Mouse (Mus musculus) Muller cell, postnatal 12 days (primary cell): ENCODE data around the gene Dscam.
"Not testable (repeated sequence)": the region's sequence is repeated elsewhere in the genome, so short reads cannot be mapped to it uniquely, and the experiment has no call there.

Experiments used
- DNase-seq: peaks from one replicate; pipeline ENCODE4 v3.0.0-alpha.2; 2015; ENCODE audit errors: inconsistent ontology term

The Dscam gene

DNA sequence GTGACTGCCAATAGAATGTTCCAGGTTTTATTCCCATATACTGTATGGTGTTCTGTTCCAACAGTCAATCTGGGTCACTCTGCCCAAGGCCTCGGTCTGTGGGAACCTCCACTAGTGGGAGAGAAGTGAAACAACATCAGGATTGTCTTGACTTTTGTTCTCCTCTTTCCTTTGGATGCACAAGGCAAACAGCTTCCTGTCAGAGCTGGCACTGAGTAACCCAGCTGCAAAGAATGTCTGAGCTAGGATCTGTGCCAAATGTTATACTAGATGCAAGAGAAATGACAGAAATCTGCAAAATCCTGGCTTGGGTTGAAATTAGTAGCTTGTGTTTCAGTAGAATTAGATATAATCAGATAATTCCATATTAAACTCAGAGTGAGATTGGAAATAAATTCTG is 282.5 kb downstream of the Dscam start:
- peak; percentile 41 for DNase-seq

DNA sequence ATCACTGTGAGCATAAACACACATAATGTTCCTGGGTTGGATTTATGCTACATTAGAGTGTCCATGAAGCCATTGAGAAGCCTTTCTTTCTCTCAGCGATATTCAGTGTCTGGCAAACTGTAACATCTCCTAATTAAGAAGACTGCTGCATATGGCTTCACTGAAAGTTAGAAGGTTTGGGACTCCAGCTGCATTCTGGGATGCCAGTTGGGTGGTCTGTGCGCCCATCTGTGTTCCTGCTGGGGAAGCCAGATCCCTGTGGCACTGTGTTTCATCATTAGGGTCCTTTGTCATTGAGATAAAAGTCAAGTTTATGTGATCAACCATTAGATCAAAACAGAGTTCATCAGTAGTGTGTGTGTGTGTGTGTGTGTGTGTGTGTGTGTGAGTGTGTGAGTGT is 284.7 kb downstream of the Dscam start:
- no peak for DNase-seq

DNA sequence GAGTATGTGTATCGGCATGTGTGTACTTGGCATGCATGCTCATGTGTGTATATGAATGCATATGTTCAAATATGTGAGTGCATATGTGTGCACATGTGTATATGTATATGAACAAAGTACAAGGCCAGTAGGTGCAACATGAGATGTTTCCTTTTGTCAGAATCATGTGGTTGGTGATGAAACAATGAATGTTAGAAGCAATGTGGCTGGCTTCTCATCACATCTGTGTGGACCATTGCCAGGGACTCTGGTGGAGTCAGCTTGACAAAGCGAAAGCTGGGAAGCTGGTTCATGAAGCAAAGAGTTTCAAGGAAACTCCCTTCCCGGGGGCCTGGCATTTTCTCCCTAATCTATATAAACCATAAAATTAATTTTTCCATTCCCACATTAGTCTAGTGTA is 286.0 kb downstream of the Dscam start:
- DNase-seq, result not testable (repeated sequence)

DNA sequence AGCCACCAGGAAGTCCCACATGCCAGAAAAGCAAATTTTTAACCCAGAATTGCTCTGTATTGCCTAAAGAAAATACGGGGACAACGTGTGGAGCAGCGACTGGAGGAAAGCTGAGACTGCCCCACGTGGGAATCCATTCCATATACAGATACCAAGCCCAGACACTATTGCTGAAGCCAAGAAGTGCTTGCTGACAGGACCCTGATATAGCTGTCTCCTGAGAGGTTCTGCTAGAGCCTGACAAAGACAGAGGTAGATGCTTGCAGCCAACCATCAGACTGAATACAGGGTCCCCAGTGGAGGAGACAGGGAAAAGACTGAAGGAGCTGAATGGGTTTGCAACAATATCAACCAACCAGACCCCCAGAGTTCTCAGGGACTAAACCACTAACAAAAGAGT is 293.3 kb downstream of the Dscam start:
- no peak for DNase-seq

DNA sequence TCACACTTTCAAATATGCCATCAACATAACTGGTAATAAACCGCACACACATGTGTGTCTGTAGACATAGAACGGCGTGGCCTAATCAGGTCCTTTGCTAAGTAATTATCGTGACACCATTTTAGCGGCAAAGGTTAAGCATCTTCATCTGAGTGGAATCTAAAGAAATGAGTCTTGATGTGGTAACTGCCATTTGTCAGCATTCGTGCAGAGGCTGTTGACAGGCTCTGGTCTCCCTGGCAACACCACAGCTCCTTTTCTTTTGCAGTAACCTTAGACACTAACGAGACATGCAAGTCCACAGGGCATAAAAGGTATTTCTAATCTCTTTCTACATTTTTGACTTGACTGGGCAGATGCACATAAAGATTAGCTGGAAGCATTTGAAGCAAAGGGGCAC is 297.8 kb downstream of the Dscam start:
- DNase-seq, result no peak

DNA sequence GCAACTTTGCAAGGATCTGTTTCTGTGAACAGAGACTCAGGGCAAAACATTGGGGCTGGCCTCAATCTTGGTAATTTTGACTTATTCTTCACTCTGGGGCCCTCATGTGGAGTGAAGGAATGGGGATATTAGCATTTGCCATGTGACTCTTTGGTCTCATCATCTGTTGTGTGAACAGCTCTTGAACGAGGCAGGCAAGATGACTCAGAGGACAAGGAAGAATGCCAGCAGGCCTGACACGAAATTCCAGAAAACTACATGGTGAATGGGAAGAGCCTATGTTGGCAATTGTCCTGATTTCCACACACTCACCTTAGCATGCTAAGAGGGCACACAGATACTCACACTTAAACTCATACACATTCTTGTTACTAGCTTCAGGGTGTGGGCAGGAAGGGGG is 313.0 kb downstream of the Dscam start:
- DNase-seq, result peak; percentile 88

DNA sequence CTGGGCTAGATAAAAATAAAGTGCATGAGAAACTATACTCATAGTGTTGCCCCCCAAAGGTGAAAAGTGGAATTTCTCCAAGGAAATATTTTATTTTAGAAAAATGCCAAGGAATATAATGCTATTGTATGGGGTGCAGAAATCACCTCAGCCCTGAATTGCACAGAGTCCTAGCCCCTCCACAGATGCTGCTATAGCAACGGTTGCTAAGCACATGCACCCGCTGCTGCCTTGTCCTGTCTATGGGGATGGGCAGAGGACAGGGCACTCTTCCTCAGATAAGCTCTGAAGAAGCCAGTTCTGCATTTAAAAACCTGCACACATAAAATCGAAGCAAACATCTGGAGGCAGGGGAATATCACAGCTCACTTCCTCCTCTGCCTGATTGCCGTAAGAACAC is 315.5 kb downstream of the Dscam start:
- no peak for DNase-seq

DNA sequence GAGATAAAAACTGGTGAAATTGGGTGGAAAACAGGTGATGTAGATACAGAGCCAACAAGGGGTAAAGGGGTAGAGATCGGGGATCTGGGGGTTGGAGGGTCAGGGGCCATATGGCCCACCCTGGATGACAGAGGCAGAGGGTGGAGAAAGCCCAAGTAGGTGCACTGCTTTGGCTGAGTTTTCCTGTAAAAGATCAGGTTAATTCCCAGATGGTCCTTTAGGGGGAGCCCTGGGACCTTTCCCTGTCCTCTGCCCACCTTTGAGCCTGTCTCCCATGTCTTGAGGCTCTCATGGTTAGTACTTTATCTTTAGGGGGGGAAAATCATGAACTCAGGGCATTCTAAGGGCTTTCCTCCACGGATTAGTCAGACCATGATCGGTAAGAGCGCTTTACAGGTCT is 318.2 kb downstream of the Dscam start:
- DNase-seq, result peak; percentile 40

DNA sequence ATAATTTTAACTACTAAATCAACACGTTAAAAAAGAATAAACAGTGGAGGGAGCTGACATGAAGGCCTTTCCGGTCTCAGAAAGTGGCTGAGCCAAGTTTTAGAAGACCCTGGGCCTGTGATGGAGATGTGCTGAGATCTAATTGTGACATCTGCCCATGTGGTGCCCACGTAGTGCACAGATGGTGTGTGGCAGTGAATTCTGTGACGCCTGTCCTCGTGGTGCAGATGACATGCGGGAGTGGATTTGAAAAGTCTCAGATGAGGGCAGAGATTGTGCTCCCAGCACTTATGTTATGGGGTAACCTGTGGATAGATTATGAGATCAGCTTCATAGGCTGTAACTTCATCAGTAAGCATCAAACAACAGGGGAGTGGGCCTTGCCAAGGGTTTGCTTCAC is 321.6 kb downstream of the Dscam start:
- DNase-seq, result no peak

DNA sequence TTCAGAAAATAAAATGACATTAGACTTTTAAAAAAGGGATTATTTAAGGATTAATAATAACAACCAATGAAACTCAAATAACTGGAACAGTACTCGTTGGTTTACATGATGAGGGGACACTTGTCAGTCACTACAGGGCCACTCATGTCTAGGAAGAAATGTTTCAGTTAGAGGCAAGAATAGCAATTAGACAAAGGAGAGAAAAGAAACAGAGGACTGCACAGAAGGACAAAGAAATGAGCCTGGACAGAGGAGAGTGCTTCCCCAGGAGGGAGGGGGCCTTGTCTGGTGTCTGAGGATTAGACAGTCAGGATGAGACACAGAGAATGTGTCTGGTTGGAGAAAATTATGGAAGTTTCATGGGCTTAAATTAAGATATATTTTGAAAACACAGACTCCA is 324.0 kb downstream of the Dscam start:
- no peak for DNase-seq

DNA sequence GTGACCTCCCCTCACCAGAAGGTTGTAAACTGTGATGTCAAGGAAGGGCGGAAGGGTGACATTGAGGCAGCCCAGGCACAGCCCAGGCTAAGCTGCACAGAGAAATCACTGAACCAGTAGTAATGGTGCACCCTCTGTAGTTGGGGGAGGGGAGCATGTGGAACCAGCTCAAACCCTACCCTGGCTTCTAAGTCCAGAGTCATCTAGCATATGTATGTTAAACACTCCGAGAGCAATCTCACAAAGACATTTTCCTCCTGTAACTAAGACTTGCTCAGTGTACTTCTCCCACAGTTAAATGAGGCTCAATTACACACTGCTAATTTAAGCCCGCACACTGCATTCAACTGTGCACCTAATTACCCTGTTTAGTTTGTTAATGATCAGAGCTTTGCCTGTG is 324.4 kb downstream of the Dscam start:
- no peak for DNase-seq

DNA sequence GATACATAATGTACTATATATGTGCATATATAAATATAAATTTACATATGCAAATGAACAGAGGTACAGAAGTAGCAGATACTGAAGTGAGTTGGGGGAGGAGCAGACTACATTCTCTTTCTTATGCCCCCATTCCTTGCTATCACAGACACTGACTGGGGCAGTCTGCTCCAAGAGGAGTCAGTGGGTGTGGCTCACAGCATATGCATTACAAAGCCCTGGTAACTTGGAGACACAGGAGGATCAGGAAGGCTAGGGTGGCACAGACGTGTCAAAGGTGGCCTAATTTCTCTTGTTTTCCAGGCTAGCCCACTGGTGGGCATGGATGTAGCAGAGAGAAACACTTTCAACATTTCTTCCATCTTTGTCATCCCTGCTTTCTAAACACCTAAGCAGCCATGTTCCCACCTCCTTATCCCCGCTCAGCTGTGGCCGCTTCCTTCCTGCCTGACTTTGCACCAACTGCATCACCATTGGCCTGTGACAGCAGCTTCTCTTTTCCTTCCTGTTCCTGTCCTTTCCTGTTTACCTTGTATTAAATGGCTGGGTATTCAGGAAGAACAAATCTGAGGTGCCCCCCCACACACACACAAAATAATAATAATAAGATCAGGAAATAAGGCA is 325.0 kb downstream of the Dscam start:
- no peak for DNase-seq

DNA sequence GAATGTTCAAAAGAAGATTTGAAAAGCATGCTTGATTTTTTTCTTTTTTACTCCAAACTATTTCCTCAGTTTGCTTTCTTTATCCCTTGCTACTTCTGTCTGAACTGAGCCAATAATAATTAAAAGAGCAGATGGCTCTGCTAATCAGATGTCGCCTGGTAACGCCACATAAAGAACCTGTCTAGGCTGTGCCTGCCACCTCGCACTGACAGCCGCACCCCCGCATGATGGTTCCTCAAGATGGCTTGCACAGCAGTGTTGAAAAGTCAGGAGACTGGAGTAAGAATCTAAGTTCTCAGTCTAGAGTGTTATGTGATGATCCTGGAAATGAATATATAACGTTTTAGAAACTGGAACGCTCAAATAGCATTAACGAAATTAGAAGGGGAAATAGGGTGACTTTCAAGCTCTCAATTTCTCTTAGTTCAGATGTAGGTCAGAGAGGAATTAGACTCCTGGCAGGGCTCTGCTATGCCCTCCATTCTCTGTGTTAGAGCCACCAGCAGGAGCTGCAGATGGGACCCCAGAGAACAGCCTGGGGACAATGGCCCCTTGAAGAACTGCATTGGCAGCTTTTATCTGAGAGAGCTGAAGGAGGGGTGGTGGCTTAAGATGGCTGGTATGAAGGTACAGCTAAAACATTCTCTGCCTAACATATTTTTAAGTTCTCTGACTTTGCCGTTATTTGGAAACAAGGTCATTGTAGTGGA is 326.7 kb downstream of the Dscam start:
- DNase-seq, result no peak

DNA sequence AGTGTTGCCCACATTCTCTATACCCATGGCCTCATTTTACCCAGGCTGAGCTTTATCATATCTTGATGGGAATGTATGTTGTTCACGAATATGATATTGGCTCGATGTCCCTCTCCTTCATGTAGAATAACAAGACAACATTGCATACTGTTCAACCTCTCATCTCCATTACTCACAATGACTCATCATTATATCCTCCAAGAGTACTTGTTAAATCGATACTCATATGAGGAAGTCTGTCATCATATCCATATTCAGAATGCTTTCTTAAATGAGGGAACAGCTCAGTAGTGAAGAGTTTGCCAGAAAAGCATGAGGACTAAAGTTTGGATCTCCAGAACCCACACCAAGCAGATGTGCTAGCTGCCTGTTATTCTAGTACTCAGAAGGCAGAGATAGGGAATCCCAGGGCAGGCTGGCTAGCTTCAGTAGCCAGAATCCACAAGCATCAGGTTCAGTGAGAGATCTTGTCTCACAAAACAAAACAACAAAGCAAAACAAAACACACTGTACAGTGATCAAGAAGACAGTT is 327.7 kb downstream of the Dscam start:
- no peak for DNase-seq

DNA sequence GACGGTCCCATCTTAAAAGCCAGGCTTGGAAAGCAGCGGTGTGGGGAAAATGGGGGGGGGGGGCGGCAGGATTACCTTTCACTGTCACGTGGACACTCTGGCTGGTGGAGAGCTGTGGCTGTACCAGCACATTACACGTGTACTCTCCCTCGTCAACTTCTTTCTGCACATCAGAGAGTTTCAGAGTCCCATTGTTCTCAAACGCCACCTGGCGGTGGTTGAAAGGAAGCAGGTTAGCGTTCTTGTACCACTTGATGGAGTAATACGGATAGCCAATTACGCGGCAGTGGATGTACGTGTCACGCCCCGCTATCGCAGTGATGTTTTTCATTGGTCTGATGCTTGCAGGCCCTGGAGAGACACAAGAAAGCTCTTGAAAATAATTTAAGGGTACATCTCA is 350.9 kb downstream of the Dscam start:
- DNase-seq, result peak; percentile 59

DNA sequence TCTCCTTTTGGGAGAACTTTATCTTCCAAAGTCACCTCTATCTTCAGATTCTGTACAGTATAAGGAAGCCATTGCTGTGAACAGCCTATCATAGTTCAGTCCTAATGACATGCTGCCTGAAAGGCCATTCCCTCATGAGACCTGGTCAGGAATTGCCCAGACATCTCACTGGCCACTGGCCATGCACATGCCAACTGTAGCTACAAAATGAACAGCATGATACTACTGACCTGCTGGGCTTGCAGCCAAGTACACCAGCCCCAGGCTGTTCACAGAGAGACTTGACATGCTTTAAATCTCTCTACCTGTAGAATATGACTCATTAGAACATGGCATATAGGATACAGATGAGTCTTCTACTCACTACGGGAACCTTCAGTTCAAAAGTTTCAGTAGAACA is 364.3 kb downstream of the Dscam start:
- DNase-seq, result no peak

DNA sequence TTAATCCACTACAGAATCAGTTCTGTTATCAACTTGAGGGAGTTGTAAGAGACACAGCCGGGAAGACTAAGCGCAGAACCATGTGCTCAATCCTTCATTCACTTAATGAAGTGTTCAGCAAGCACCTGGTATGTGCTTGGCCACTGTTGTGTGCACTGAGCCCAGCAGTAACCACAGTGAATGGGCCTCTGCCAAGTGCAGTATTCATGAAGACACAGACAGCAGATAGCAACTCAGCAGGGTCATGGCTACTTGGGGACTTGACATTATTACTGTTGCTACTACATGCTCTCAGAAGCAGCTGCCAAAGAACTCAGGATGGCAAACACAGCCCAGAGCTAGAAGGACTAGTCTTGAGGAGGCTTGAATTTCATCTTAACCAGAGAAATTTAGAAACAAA is 367.9 kb downstream of the Dscam start:
- peak; percentile 58 for DNase-seq

DNA sequence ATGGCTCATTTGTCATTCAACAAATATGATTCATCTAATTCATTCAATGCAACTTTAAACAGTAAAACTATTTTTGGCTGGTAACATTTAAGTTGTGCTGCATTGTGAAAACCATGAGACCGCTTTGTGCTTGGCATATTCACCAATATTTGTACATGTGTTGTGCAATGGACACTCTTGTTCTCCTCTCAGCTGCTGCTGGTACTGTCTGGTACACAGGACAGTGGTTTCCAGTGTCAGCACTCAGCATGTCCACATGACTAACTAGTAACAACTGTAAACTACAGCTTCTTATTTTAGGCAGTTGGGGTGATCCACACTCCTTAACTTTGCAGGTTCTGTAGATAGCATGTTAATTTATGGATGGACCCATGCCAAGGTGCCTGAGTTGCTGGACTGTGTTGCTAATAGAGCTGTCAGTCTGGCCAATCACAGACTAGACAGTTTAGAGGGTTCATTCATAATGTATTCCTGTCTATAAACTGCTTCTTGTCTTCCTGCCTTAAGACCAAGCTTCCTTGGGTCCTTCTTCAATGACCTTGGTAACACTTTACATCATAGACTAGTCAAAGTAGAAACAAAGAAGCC is 368.8 kb downstream of the Dscam start:
- DNase-seq, result no peak

DNA sequence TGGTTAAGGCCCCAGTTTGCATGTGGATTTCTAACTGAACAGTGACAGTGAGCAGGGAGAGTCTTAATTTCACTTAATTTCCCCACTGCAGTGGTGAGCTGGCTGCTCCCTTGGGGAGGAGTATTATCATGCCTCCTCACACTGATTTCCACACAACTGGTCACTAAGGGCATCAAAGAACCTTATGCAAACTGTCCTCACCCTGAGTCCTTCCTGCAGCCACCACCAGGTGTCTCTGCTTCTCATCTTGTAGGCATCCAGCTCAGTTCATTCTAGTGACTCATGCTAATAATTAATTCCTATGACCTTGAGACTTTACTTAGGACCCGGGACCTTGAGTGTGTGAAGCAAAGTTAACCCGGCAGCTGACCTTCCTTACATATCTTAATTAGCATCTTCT is 375.1 kb downstream of the Dscam start:
- peak; percentile 54 for DNase-seq

DNA sequence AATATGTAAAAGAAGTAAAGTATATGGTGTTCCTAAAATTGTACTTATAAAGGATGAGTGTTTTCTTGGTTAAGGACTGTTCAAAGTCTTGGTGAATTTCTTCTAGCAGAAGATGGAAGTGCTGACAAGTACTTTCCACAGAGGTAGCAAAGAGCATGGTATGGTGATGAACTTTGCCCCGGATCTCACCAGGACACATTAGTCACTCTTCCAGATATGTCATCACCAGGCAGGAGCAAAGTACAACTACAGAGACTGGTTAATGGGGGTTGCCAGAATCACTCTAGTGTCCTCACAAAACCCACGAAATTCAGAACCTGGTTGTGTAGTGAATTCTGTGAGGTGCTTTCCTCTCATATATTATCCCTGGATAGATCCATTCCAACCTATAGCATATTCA is 379.2 kb downstream of the Dscam start:
- DNase-seq, result no peak

DNA sequence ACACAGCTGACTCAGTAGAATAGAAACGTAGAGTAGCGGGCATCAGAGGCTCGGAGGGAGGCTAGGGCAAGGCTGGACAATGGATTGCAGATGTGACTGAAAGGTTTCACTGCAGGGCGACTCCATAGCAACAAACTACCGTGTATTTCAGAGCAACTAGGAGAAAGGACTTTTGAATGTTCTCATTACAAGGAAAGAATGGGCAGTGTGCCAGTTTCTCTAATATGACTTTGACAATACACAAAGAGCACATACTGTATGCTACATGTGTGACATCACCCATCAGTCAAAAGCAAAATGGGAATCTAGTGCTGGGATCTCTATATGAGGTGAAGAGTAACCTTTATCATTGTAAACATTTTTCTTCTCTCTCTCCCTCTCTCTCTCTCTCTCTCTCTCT is 382.3 kb downstream of the Dscam start:
- DNase-seq, result no peak

DNA sequence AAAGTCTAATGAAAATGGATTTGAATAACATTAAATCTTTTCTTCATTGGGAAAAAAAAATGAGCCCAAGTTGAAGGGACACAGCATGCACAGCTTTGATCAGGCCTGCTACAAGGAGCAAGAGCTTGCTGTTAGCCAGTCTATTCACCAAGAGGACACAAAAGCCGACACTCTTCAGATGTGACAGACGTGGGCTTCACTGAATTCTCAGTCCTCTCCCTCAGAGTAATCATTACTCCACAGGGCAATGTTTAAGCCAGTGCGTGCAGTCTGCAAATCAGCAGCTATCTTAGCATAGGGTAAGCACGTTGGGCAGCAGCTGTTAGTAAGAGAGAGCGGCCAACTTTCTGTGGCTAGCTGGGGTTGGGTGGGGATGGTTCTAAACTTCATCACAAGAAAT is 391.5 kb downstream of the Dscam start:
- no peak for DNase-seq

DNA sequence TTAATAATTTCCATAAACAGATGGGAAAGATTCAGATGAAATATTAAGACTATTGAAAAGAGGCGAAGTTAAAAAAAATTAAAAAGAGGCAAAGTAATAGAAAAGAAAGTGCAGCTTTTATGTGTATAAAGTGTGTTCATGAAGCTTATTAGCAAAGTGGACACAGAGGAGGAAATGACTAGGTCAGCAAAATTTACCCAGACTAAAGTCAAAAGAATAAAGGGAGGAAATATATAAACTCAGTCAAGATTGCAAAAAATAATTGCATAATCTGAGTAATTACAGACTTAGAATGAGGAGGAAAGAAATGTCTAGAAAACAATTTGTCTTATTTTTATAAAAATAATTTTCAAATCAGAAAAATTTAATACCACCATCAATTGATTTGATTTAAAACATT is 396.3 kb downstream of the Dscam start:
- DNase-seq, result no peak
